Mouse (Mus musculus) midbrain, embryonic 11.5 days (tissue): Measurements from ENCODE around the gene Fam114a2. TPM values are rescaled to one million over a fixed set of nuclear protein-coding genes. Genes with fewer than 3 reads are reported as not detected.

ENCODE experiments used
- ATAC-seq: fragments of 200-750 bp; cut with Nextera tagmentation; 2 replicates; pipeline ENCODE4 v1.8.0; 2017; ENCODE audit warnings: moderate TSS enrichment, moderate library complexity; ENCODE audit not compliant: low FRiP score
- DNase-seq: peaks from one replicate; pipeline ENCODE4 v3.0.0; 2015; ENCODE audit warnings: low spot score; ENCODE audit errors: missing footprints
- H3K27ac ChIP-seq: fragments of 300-500 bp; sonication (generic); 2 replicates; pipeline ENCODE4 v1.5.1; 2014; ENCODE audit warnings: low read depth, low read length
- H3K27me3 ChIP-seq: fragments of 300-500 bp; sonication (generic); 2 replicates; pipeline ENCODE4 v1.6.1; 2014; ENCODE audit warnings: mild to moderate bottlenecking, low read length, moderate library complexity, mixed read lengths; ENCODE audit not compliant: control insufficient read depth, insufficient read depth
- H3K36me3 ChIP-seq: fragments of 300-500 bp; sonication (generic); 2 replicates; pipeline ENCODE4 v1.6.1; 2014; ENCODE audit warnings: mild to moderate bottlenecking, low read length, moderate library complexity, mixed read lengths; ENCODE audit not compliant: control insufficient read depth, insufficient read depth
- H3K4me1 ChIP-seq: fragments of 300-500 bp; sonication (generic); 2 replicates; pipeline ENCODE4 v1.6.1; 2014; ENCODE audit warnings: low read length; ENCODE audit not compliant: control insufficient read depth, insufficient read depth
- H3K4me2 ChIP-seq: fragments of 300-500 bp; sonication (generic); 2 replicates; pipeline ENCODE4 v1.6.1; 2014; ENCODE audit warnings: mild to moderate bottlenecking, moderate library complexity
- H3K4me3 ChIP-seq: fragments of 300-500 bp; sonication (generic); 2 replicates; pipeline ENCODE4 v1.5.1; 2014; ENCODE audit warnings: low read depth, low read length
- H3K9ac ChIP-seq: fragments of 300-500 bp; sonication (generic); 2 replicates; pipeline ENCODE4 v1.6.1; 2014; ENCODE audit warnings: low read length
- H3K9me3 ChIP-seq: fragments of 300-500 bp; sonication (generic); 2 replicates; pipeline ENCODE4 v1.6.1; 2016; ENCODE audit warnings: low read length; ENCODE audit not compliant: control insufficient read depth
- WGBS: fragments of 180-500 bp; shearing (Covaris S2); extraction: QIAGEN DNeasy Blood & Tissue Kit; methylation state at CpG from one replicate; pipeline ENCODE4 v1.1.7; 2014; 5-methylcytosine and 5-hydroxymethylcytosine counted together
- polyA plus RNA-seq: library from polyadenylated mRNA; unstranded; fragments of >200 nt; fragmentation: Nextera tagmentation; extraction: Ambion mirVana; gene quantifications from 2 replicates; pipeline ENCODE4 v1.2.1, GENCODE M21; 2014

Gene Fam114a2
- polyA plus RNA-seq, 1 experiment from 2014 or later = 56.4 TPM

- Histone ChIP-seq H3K36me3 (peaks cover 10% of the 10 kb centered on the region; the same call in 1 of the 2 replicates), H3K9me3 (no peaks in the 10 kb centered on the region), H3K9ac (no peak overlapping the region), H3K4me1 (peaks cover 5% of the 10 kb centered on the region; the same call in 1 of the 2 replicates), H3K4me2 (no peak overlapping the region), H3K27ac (no peak overlapping the region), H3K27me3 (no peaks in the 10 kb centered on the region), H3K4me3 (no peak overlapping the region)
- ATAC-seq = no peak
- 92% methylated on average over 3 of the region's 3 CpGs for WGBS
- no peak for DNase-seq
These were observed 7.5 kb upstream of the Fam114a2 start for GRCm38 (mm10) chr11:57525900-57526299.

GRCm38 (mm10) chr11:57524597-57524996, 6.2 kb upstream of the Fam114a2 start:
- Histone ChIP-seq H3K9ac (no peak overlapping the region), H3K27me3 (no peaks in the 10 kb centered on the region), H3K36me3 (peaks cover 3% of the 10 kb centered on the region; the same call in 1 of the 2 replicates), H3K4me3 (no peak overlapping the region), H3K4me1 (0 out of 2 replicates have a peak, but pooled peaks cover 3% of the 10 kb centered on the region), H3K4me2 (no peak overlapping the region), H3K9me3 (no peaks in the 10 kb centered on the region), H3K27ac (no peak overlapping the region)
- no peak for DNase-seq
- no peak for ATAC-seq

DNA sequence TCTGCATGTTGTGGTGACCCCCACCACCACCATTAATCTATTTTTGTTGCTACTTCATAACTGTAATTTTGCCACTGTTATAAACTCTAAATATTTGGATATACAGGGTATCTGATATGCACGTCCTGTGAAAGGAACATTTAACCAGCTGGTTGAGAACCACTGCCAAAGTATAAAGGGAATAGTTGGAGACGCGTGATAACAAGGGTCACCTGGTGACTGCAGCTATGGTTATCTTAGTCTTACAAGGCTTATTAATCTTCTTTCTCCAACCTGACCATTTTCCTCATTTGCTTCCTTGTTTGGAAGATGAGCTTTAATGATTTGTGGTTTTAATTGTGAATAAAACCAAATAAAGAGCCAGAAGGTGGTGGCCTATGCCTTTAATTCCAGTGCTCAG, 5.0 kb upstream of the Fam114a2 start:
- ATAC-seq (no peak), DNase-seq (no peak)
- no peaks in the 10 kb centered on the region for H3K9me3 ChIP-seq
- WGBS = 90% methylated on average over 3 of the region's 3 CpGs
- H3K36me3 ChIP-seq = no peaks in the 10 kb centered on the region
- H3K27me3 ChIP-seq = no peaks in the 10 kb centered on the region
- no peak overlapping the region for H3K4me2 ChIP-seq
- H3K9ac ChIP-seq = no peak overlapping the region
- no peak overlapping the region for H3K4me3 ChIP-seq
- H3K4me1 ChIP-seq = peaks cover 6% of the 10 kb centered on the region; the same call in 1 of the 2 replicates
- H3K27ac ChIP-seq = no peak overlapping the region

- Histone ChIP-seq H3K9ac (no peak overlapping the region), H3K4me2 (no peak overlapping the region), H3K36me3 (no peaks in the 10 kb centered on the region), H3K27me3 (no peaks in the 10 kb centered on the region), H3K4me3 (no peak overlapping the region), H3K4me1 (peaks cover 9% of the 10 kb centered on the region; the same call in 1 of the 2 replicates), H3K27ac (no peak overlapping the region), H3K9me3 (no peaks in the 10 kb centered on the region)
- WGBS = 88% methylated on average over 7 of the region's 7 CpGs
- DNase-seq = no peak
- ATAC-seq = no peak
These were observed 3.6 kb upstream of the Fam114a2 start for GRCm38 (mm10) chr11:57522046-57522445.

- Histone ChIP-seq H3K9me3 (no peaks in the 10 kb centered on the region), H3K27me3 (no peaks in the 10 kb centered on the region), H3K36me3 (no peaks in the 10 kb centered on the region), H3K9ac (no peak overlapping the region), H3K4me2 (no peak overlapping the region), H3K4me3 (no peak overlapping the region), H3K4me1 (peaks cover 9% of the 10 kb centered on the region; the same call in 1 of the 2 replicates), H3K27ac (no peak overlapping the region)
- ATAC-seq (no peak), DNase-seq (no peak)
- WGBS = 98% methylated on average over 3 of the region's 3 CpGs
These were observed 2.8 kb upstream of the Fam114a2 start for GRCm38 (mm10) chr11:57521206-57521605.

DNA sequence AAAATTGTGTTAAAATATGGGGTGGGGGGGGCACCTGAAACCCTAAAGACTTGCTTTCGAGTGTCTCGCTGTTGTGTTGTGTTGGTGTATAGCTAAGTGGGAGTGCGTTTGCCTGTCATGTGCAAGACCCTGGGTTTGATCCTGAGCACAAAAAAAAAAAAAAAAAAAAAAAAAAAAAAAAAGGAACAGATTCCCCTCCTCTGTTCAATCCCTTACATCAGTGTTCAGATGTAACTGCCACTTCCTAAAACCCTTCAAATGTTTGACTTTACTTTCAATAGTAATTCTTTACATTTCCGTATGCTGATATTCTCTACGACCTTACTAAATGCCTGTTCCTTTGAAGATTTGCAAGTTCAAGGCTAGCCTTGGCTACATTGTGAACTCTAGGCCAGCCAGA, 887 bp upstream of the Fam114a2 start:
- Histone ChIP-seq H3K9ac (peak overlapping the region; percentile 82; the same call in 1 of the 2 replicates), H3K4me2 (peak overlapping the region; percentile 67), H3K4me1 (peaks cover 9% of the 10 kb centered on the region; the same call in 1 of the 2 replicates), H3K36me3 (no peaks in the 10 kb centered on the region), H3K27ac (no peak overlapping the region), H3K9me3 (no peaks in the 10 kb centered on the region), H3K27me3 (no peaks in the 10 kb centered on the region), H3K4me3 (peak overlapping the region; percentile 87)
- ATAC-seq = no peak
- DNase-seq = no peak
- WGBS = 73% methylated on average over 5 of the region's 5 CpGs

GRCm38 (mm10) chr11:57518751-57519148, 333 bp upstream of the Fam114a2 start:
- Histone ChIP-seq H3K27ac (no peak overlapping the region), H3K4me2 (peak overlapping the region; percentile 67), H3K4me1 (peaks cover 6% of the 10 kb centered on the region; the same call in 1 of the 2 replicates), H3K4me3 (peak overlapping the region; percentile 87), H3K9ac (peak overlapping the region; percentile 82), H3K9me3 (no peaks in the 10 kb centered on the region), H3K36me3 (no peaks in the 10 kb centered on the region), H3K27me3 (no peaks in the 10 kb centered on the region)
- 0% methylated on average over 16 of the region's 16 CpGs for WGBS
- ATAC-seq (no peak; the same call in 1 of the 2 replicates), DNase-seq (no peak)

DNA sequence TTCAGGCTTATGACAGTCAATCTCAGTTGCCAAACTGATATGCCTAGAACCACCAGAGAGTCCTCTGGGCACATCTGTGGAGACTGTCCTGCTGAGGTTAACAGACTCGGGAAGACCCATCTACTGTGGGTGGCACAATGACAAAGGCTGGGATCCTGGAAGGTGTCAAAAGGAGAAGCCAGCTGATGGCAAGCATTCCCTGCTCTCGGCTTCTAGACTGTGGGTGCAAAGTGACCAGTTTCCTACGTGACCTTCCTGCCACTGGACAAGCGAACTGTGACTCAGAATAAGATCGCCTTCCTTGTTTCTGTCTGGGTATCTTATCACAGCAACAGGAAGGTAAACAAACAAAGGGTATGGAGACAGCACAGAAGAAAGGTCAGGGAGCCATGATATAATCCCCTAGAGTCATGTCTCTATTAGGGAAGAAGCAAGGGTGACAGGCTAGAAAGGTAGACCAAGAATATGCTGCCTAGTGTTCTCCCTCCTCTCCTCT, 1.4 kb downstream of the Fam114a2 start:
- H3K27me3 ChIP-seq = no peaks in the 10 kb centered on the region
- H3K4me2 ChIP-seq = no peak overlapping the region
- H3K4me1 ChIP-seq = peaks cover 6% of the 10 kb centered on the region; the same call in 1 of the 2 replicates
- ATAC-seq = no peak
- H3K27ac ChIP-seq = no peak overlapping the region
- no peak overlapping the region for H3K4me3 ChIP-seq
- H3K36me3 ChIP-seq = no peaks in the 10 kb centered on the region
- no peak for DNase-seq
- H3K9me3 ChIP-seq = no peaks in the 10 kb centered on the region
- WGBS = 70% methylated on average over 5 of the region's 5 CpGs
- no peak overlapping the region for H3K9ac ChIP-seq

GRCm38 (mm10) chr11:57515218-57515617, 3.2 kb downstream of the Fam114a2 start:
- WGBS = 92% methylated on average over 5 of the region's 5 CpGs

More at GRCm38 (mm10) chr11:57515218-57515617, 3.2 kb downstream of the Fam114a2 start:
- Histone ChIP-seq H3K4me2 (no peak overlapping the region), H3K9ac (no peak overlapping the region), H3K27me3 (no peaks in the 10 kb centered on the region), H3K4me1 (peaks cover 6% of the 10 kb centered on the region; the same call in 1 of the 2 replicates), H3K9me3 (no peaks in the 10 kb centered on the region), H3K27ac (no peak overlapping the region), H3K36me3 (no peaks in the 10 kb centered on the region; the same call in 1 of the 2 replicates), H3K4me3 (no peak overlapping the region)
- DNase-seq (no peak), ATAC-seq (no peak)
